Mouse (Mus musculus): ENCODE measurements at regions not wholly inside any gene's neighbourhood (a gene's known extent, or its start where the extent isn't known, plus 50 kb on each side); places are given as distances from the start of the nearest gene placed in this dataset.

GRCm38 (mm10) chr9:41765816-41766532 is 358.1 kb downstream of the Sorl1 start:
- TF ChIP-seq POLR2A (IDR thresholded peaks at IDR 0.05; ENCODE audit: low read depth, low read length) (no peak), CTCF (IDR thresholded peaks at IDR 0.05; ENCODE audit: borderline replicate concordance, insufficient read depth, low read length) (no peak)
